Mouse (Mus musculus) olfactory bulb, adult 2 months (tissue): ENCODE measurements around the gene Tmem176b.

Experiments
- CTCF ChIP-seq: fragments of 200-500 bp; IDR thresholded peaks from 2 replicates; pipeline ENCODE4 v1.5.1; 2012; ENCODE audit warnings: low read depth, mild to moderate bottlenecking, low read length, moderate library complexity; ENCODE audit not compliant: insufficient read depth
- POLR2A ChIP-seq: fragments of 200-500 bp; IDR thresholded peaks from 2 replicates; pipeline ENCODE4 v1.6.1; 2012; ENCODE audit warnings: mild to moderate bottlenecking, low read depth, low read length, moderate library complexity; ENCODE audit not compliant: insufficient read depth

GRCm38 (mm10) chr6:48840371-48840969, 826 bp downstream of the Tmem176b start, which contains the start of gene Tmem176a:
- no peak for TF ChIP-seq CTCF
- no peak for TF ChIP-seq POLR2A
